Mouse (Mus musculus) heart, embryonic 15.5 days (tissue): ENCODE data around the gene Hist2h3b. TPM values are rescaled to one million over a fixed set of nuclear protein-coding genes. Genes with fewer than 3 reads are reported as not detected.
"Not testable (repeated sequence)": the region's sequence is repeated elsewhere in the genome, so short reads cannot be mapped to it uniquely, and the experiment has no call there.

Experiments
- ATAC-seq: fragments of 200-750 bp; cut with Nextera tagmentation; replicated peaks from 2 replicates; pipeline ENCODE4 v1.8.0; 2017; ENCODE audit warnings: low read depth, moderate TSS enrichment; ENCODE audit not compliant: insufficient number of reproducible peaks, insufficient read depth, low FRiP score
- H3K27ac ChIP-seq: fragments of 300-500 bp; sonication (generic); 2 replicates; pipeline ENCODE4 v1.5.1; 2015; ENCODE audit warnings: mild to moderate bottlenecking, inconsistent platforms
- H3K27me3 ChIP-seq: fragments of 300-500 bp; sonication (generic); 2 replicates; pipeline ENCODE4 v1.6.1; 2015; ENCODE audit warnings: inconsistent platforms
- H3K36me3 ChIP-seq: fragments of 300-500 bp; sonication (generic); 2 replicates; pipeline ENCODE4 v1.6.1; 2015; ENCODE audit warnings: mild to moderate bottlenecking, inconsistent platforms
- H3K4me1 ChIP-seq: fragments of 300-500 bp; sonication (generic); replicated peaks from 2 replicates; pipeline ENCODE4 v1.6.1; 2015; ENCODE audit warnings: inconsistent platforms
- H3K4me2 ChIP-seq: fragments of 300-500 bp; sonication (generic); 2 replicates; pipeline ENCODE4 v1.6.1; 2015; ENCODE audit warnings: inconsistent platforms, mild to moderate bottlenecking, moderate library complexity
- H3K4me3 ChIP-seq: fragments of 300-500 bp; sonication (generic); 2 replicates; pipeline ENCODE4 v1.5.1; 2015; ENCODE audit warnings: mild to moderate bottlenecking, inconsistent platforms
- H3K9ac ChIP-seq: fragments of 300-500 bp; sonication (generic); 2 replicates; pipeline ENCODE4 v1.6.1; 2015; ENCODE audit warnings: mild to moderate bottlenecking, inconsistent platforms
- H3K9me3 ChIP-seq: fragments of 300-500 bp; sonication (generic); replicated peaks from 2 replicates; pipeline ENCODE4 v1.6.1; 2016; ENCODE audit warnings: inconsistent platforms
- WGBS: fragments of 180-500 bp; shearing (Covaris S2); methylation state at CpG from one replicate; pipeline ENCODE4 v1.1.7; 2015; ENCODE audit warnings: mixed read lengths; 5-methylcytosine and 5-hydroxymethylcytosine counted together
- polyA plus RNA-seq: library from polyadenylated mRNA; unstranded; fragments of >200 nt; fragmentation: Nextera tagmentation; extraction: Ambion mirVana; gene quantifications from 2 replicates; pipeline ENCODE4 v1.2.1, GENCODE M21; 2015

The Hist2h3b gene
- polyA plus RNA-seq, 1 experiment from 2014 or later: 31.1 TPM

GRCm38 (mm10) chr3:96230404-96230803, 38.0 kb upstream of the Hist2h3b start:
- no peak for ATAC-seq
- H3K4me3 ChIP-seq: no peak overlapping the region
- H3K9ac ChIP-seq: no peak overlapping the region
- no peaks in the 10 kb centered on the region for H3K27me3 ChIP-seq
- H3K9me3 ChIP-seq: no peaks in the 10 kb centered on the region
- 0 out of 2 replicates have a peak, but pooled peaks cover 3% of the 10 kb centered on the region for H3K4me1 ChIP-seq
- no peaks in the 10 kb centered on the region for H3K36me3 ChIP-seq
- H3K27ac ChIP-seq: no peak overlapping the region
- no peak overlapping the region for H3K4me2 ChIP-seq
- 63% methylated on average over 2 of the region's 2 CpGs for WGBS

GRCm38 (mm10) chr3:96230910-96231757, 37.3 kb upstream of the Hist2h3b start:
- no peak overlapping the region for H3K27ac ChIP-seq
- H3K4me3 ChIP-seq: no peak overlapping the region
- no peak for ATAC-seq
- H3K9me3 ChIP-seq: no peaks in the 10 kb centered on the region
- no peak overlapping the region for H3K4me2 ChIP-seq
- H3K4me1 ChIP-seq: 0 out of 2 replicates have a peak, but pooled peaks cover 2% of the 10 kb centered on the region
- WGBS: 61% methylated on average over 4 of the region's 4 CpGs
- H3K27me3 ChIP-seq: no peaks in the 10 kb centered on the region
- no peak overlapping the region for H3K9ac ChIP-seq
- no peaks in the 10 kb centered on the region for H3K36me3 ChIP-seq

- H3K9ac ChIP-seq: no peak overlapping the region
- no peak overlapping the region for H3K27ac ChIP-seq
- WGBS: 41% methylated on average over 2 of the region's 2 CpGs
- H3K4me2 ChIP-seq: no peak overlapping the region
- no peaks in the 10 kb centered on the region for H3K9me3 ChIP-seq
- H3K4me1 ChIP-seq: peaks cover 1% of the 10 kb centered on the region
- no peaks in the 10 kb centered on the region for H3K36me3 ChIP-seq
- ATAC-seq: no peak
- no peak overlapping the region for H3K4me3 ChIP-seq
- no peaks in the 10 kb centered on the region for H3K27me3 ChIP-seq
These were observed 36.7 kb upstream of the Hist2h3b start for GRCm38 (mm10) chr3:96231758-96232120.

- Histone ChIP-seq H3K4me1 (peaks cover 16% of the 10 kb centered on the region), H3K9ac (no peak overlapping the region), H3K4me3 (no peak overlapping the region), H3K27ac (no peak overlapping the region), H3K36me3 (no peaks in the 10 kb centered on the region), H3K9me3 (no peaks in the 10 kb centered on the region), H3K4me2 (no peak overlapping the region), H3K27me3 (no peaks in the 10 kb centered on the region)
- 87% methylated on average over 2 of the region's 2 CpGs for WGBS
- no peak for ATAC-seq
These were observed 33.5 kb upstream of the Hist2h3b start for GRCm38 (mm10) chr3:96234914-96235313.

GRCm38 (mm10) chr3:96235836-96236235, 32.6 kb upstream of the Hist2h3b start:
- Histone ChIP-seq H3K4me1 (peaks cover 19% of the 10 kb centered on the region), H3K4me3 (no peak overlapping the region), H3K9ac (no peak overlapping the region), H3K36me3 (no peaks in the 10 kb centered on the region), H3K9me3 (no peaks in the 10 kb centered on the region), H3K4me2 (no peak overlapping the region), H3K27me3 (no peaks in the 10 kb centered on the region), H3K27ac (no peak overlapping the region)
- 51% methylated on average over 3 of the region's 3 CpGs for WGBS
- ATAC-seq: no peak

- no peaks in the 10 kb centered on the region for H3K27me3 ChIP-seq
- peaks cover 19% of the 10 kb centered on the region for H3K4me1 ChIP-seq
- H3K27ac ChIP-seq: peak overlapping the region; percentile 69
- no peaks in the 10 kb centered on the region for H3K9me3 ChIP-seq
- WGBS: 79% methylated on average over 4 of the region's 4 CpGs
- peak overlapping the region; percentile 65 for H3K4me2 ChIP-seq
- H3K36me3 ChIP-seq: no peaks in the 10 kb centered on the region
- no peak for ATAC-seq
- peak overlapping the region; percentile 65; the same call in 1 of the 2 replicates for H3K9ac ChIP-seq
- H3K4me3 ChIP-seq: peak overlapping the region; percentile 55
These were observed 31.6 kb upstream of the Hist2h3b start for GRCm38 (mm10) chr3:96236834-96237334.

GRCm38 (mm10) chr3:96237335-96237903, 31.0 kb upstream of the Hist2h3b start:
- WGBS: 21% methylated on average over 7 of the region's 7 CpGs

GRCm38 (mm10) chr3:96237904-96238511, 30.4 kb upstream of the Hist2h3b start:
- under 1% methylated on average over 12 of the region's 12 CpGs for WGBS
- no peaks in the 10 kb centered on the region for H3K36me3 ChIP-seq
- peaks cover 19% of the 10 kb centered on the region for H3K4me1 ChIP-seq
- peak overlapping the region; percentile 65 for H3K4me2 ChIP-seq
- H3K9me3 ChIP-seq: no peaks in the 10 kb centered on the region
- peak overlapping the region; percentile 69 for H3K27ac ChIP-seq
- H3K9ac ChIP-seq: peak overlapping the region; percentile 65
- ATAC-seq: no peak
- H3K27me3 ChIP-seq: no peaks in the 10 kb centered on the region
- peak overlapping the region; percentile 55 for H3K4me3 ChIP-seq

More at GRCm38 (mm10) chr3:96237335-96237903, 31.0 kb upstream of the Hist2h3b start:
- peak overlapping the region; percentile 65 for H3K4me2 ChIP-seq
- no peaks in the 10 kb centered on the region for H3K36me3 ChIP-seq
- peak overlapping the region; percentile 65 for H3K9ac ChIP-seq
- ATAC-seq: no peak
- H3K4me1 ChIP-seq: peaks cover 19% of the 10 kb centered on the region
- peak overlapping the region; percentile 55 for H3K4me3 ChIP-seq
- H3K27me3 ChIP-seq: no peaks in the 10 kb centered on the region
- no peaks in the 10 kb centered on the region for H3K9me3 ChIP-seq
- peak overlapping the region; percentile 69 for H3K27ac ChIP-seq

- peak; percentile 87 for ATAC-seq
- H3K27ac ChIP-seq: peak within 1 kb of the TSS; percentile 82
- not testable (repeated sequence) for H3K36me3 ChIP-seq, H3K27me3 ChIP-seq, H3K9me3 ChIP-seq
- H3K4me2 ChIP-seq: peak within 1 kb of the TSS; percentile 65
- peak within 1 kb of the TSS; percentile 65 for H3K9ac ChIP-seq
- H3K4me1 ChIP-seq: peaks cover 30% of the 10 kb centered on the region
- peak within 1 kb of the TSS; percentile 55 for H3K4me3 ChIP-seq
- WGBS: 0% methylated on average over 20 of the region's 68 CpGs
These were observed 29.3 kb upstream of the Hist2h3b start, which contains the start of gene Hist2h3c2 for GRCm38 (mm10) chr3:96238954-96239793. Hist2h3c2 (minus strand) TSS chr3:96239127.

- peak within 1 kb of the TSS; percentile 52 for H3K9ac ChIP-seq
- peaks cover 35% of the 10 kb centered on the region for H3K4me1 ChIP-seq
- peak within 1 kb of the TSS; percentile 56 for H3K4me2 ChIP-seq
- H3K4me3 ChIP-seq: peak within 1 kb of the TSS; percentile 44
- peak; percentile 85 for ATAC-seq
- 3% methylated on average over 47 of the region's 85 CpGs for WGBS
- H3K27ac ChIP-seq: peak within 1 kb of the TSS; percentile 87
- H3K27me3 ChIP-seq, H3K36me3 ChIP-seq, H3K9me3 ChIP-seq: not testable (repeated sequence)
These were observed 28.3 kb upstream of the Hist2h3b start, which contains the start of gene Hist2h2aa2 for GRCm38 (mm10) chr3:96239949-96240798. Hist2h2aa2 (minus strand) TSS chr3:96240276.
